Mouse (Mus musculus): ENCODE results near the gene Vmn1r138. TPM values are rescaled to one million over a fixed set of nuclear protein-coding genes. Genes with fewer than 3 reads are reported as not detected.
"Not testable (repeated sequence)": the region's sequence is repeated elsewhere in the genome, so short reads cannot be mapped to it uniquely, and the experiment has no call there.

The Vmn1r138 gene
- not detected in 2 replicates for total RNA-seq (2012; rRNA removed)
- not detected for polyA plus RNA-seq (2012; ENCODE audit: insufficient read depth in 1 of 2, insufficient read length in 2 of 2, low read depth in 1 of 2, low replicate concordance in 2 of 2, missing spikeins in 1 of 2)

- not testable (repeated sequence) for H3K9me3 ChIP-seq (replicated peaks; ENCODE audit: insufficient read depth, low read length); H3K27ac ChIP-seq (ENCODE audit: control insufficient read depth, low read depth, low read length); H3K4me3 ChIP-seq (ENCODE audit: control insufficient read depth in 1 of 2, insufficient read depth in 1 of 2, low read depth in 2 of 2, low read length in 2 of 2); H3K36me3 ChIP-seq (ENCODE audit: control insufficient read depth in 1 of 2, insufficient read depth in 2 of 2, low read length in 2 of 2); H3K4me1 ChIP-seq (ENCODE audit: control insufficient read depth in 1 of 2, insufficient read depth in 2 of 2, low read length in 2 of 2); DNase-seq (ENCODE audit: low read depth, low spot score); H3K9ac ChIP-seq (ENCODE audit: control insufficient read depth, low read depth, low read length, poor library complexity, severe bottlenecking); H3K27me3 ChIP-seq (ENCODE audit: control insufficient read depth in 1 of 2, insufficient read depth in 2 of 2, low read length in 2 of 2); H3K79me2 ChIP-seq (ENCODE audit: control insufficient read depth, insufficient read depth, low read length, poor library complexity)
Measured at GRCm38 (mm10) chr7:22028797-22029196, at the start of gene Vmn1r138. Gene Vmn1r138 (minus strand): TSS chr7:22028897.

GRCm38 (mm10) chr7:22068757-22069156 lies 40.1 kb upstream of the Vmn1r138 start, which contains the start of gene Vmn1r139:
Gene Vmn1r139 (plus strand): TSS chr7:22069057.
- H3K4me3 ChIP-seq (ENCODE audit: control insufficient read depth in 1 of 2, insufficient read depth in 1 of 2, low read depth in 2 of 2, low read length in 2 of 2); H3K79me2 ChIP-seq (ENCODE audit: control insufficient read depth, insufficient read depth, low read length, poor library complexity); H3K9ac ChIP-seq (ENCODE audit: control insufficient read depth, low read depth, low read length, poor library complexity, severe bottlenecking); DNase-seq (ENCODE audit: low read depth, low spot score); H3K27ac ChIP-seq (ENCODE audit: control insufficient read depth, low read depth, low read length); H3K36me3 ChIP-seq (ENCODE audit: control insufficient read depth in 1 of 2, insufficient read depth in 2 of 2, low read length in 2 of 2); H3K9me3 ChIP-seq (replicated peaks; ENCODE audit: insufficient read depth, low read length); H3K4me1 ChIP-seq (ENCODE audit: control insufficient read depth in 1 of 2, insufficient read depth in 2 of 2, low read length in 2 of 2); H3K27me3 ChIP-seq (ENCODE audit: control insufficient read depth in 1 of 2, insufficient read depth in 2 of 2, low read length in 2 of 2): not testable (repeated sequence)

GRCm38 (mm10) chr7:22056205-22056604 lies 27.5 kb upstream of the Vmn1r138 start, which contains the start of gene Gm6176:
Gene Gm6176 (minus strand): TSS chr7:22056305.
- not testable (repeated sequence) for H3K27me3 ChIP-seq (ENCODE audit: control insufficient read depth in 1 of 2, insufficient read depth in 2 of 2, low read length in 2 of 2); H3K4me3 ChIP-seq (ENCODE audit: control insufficient read depth in 1 of 2, insufficient read depth in 1 of 2, low read depth in 2 of 2, low read length in 2 of 2); H3K79me2 ChIP-seq (ENCODE audit: control insufficient read depth, insufficient read depth, low read length, poor library complexity); DNase-seq (ENCODE audit: low read depth, low spot score); H3K4me1 ChIP-seq (ENCODE audit: control insufficient read depth in 1 of 2, insufficient read depth in 2 of 2, low read length in 2 of 2); H3K9me3 ChIP-seq (replicated peaks; ENCODE audit: insufficient read depth, low read length); H3K36me3 ChIP-seq (ENCODE audit: control insufficient read depth in 1 of 2, insufficient read depth in 2 of 2, low read length in 2 of 2); H3K27ac ChIP-seq (ENCODE audit: control insufficient read depth, low read depth, low read length); H3K9ac ChIP-seq (ENCODE audit: control insufficient read depth, low read depth, low read length, poor library complexity, severe bottlenecking)

- H3K79me2 ChIP-seq (ENCODE audit: control insufficient read depth, insufficient read depth, low read length, poor library complexity); H3K4me1 ChIP-seq (ENCODE audit: control insufficient read depth in 1 of 2, insufficient read depth in 2 of 2, low read length in 2 of 2); H3K9me3 ChIP-seq (replicated peaks; ENCODE audit: insufficient read depth, low read length); H3K4me3 ChIP-seq (ENCODE audit: control insufficient read depth in 1 of 2, insufficient read depth in 1 of 2, low read depth in 2 of 2, low read length in 2 of 2); DNase-seq (ENCODE audit: low read depth, low spot score); H3K27ac ChIP-seq (ENCODE audit: control insufficient read depth, low read depth, low read length); H3K27me3 ChIP-seq (ENCODE audit: control insufficient read depth in 1 of 2, insufficient read depth in 2 of 2, low read length in 2 of 2); H3K9ac ChIP-seq (ENCODE audit: control insufficient read depth, low read depth, low read length, poor library complexity, severe bottlenecking); H3K36me3 ChIP-seq (ENCODE audit: control insufficient read depth in 1 of 2, insufficient read depth in 2 of 2, low read length in 2 of 2): not testable (repeated sequence)
Measured at GRCm38 (mm10) chr7:21994287-21994686, 34.4 kb downstream of the Vmn1r138 start, which contains the start of gene Vmn1r137. Gene Vmn1r137 (plus strand): TSS chr7:21994587.

Other genes with a start within 250 kb of the Vmn1r138 start
- not detected in 2 replicates for gene Gm4177, start 232.2 kb downstream of the Vmn1r138 start, total RNA-seq (2012; rRNA removed)
- not detected for gene Gm4177, start 232.2 kb downstream of the Vmn1r138 start, polyA plus RNA-seq (2012; ENCODE audit: insufficient read depth in 1 of 2, insufficient read length in 2 of 2, low read depth in 1 of 2, low replicate concordance in 2 of 2, missing spikeins in 1 of 2)
- not detected in 2 replicates for gene Vmn1r135, start 196.5 kb downstream of the Vmn1r138 start, total RNA-seq (2012; rRNA removed)
- gene Vmn1r135, start 196.5 kb downstream of the Vmn1r138 start, polyA plus RNA-seq (2012; ENCODE audit: insufficient read depth in 1 of 2, insufficient read length in 2 of 2, low read depth in 1 of 2, low replicate concordance in 2 of 2, missing spikeins in 1 of 2) = not detected
- not detected in 2 replicates for gene Gm5725, start 184.6 kb downstream of the Vmn1r138 start, total RNA-seq (2012; rRNA removed)
- not detected for gene Gm5725, start 184.6 kb downstream of the Vmn1r138 start, polyA plus RNA-seq (2012; ENCODE audit: insufficient read depth in 1 of 2, insufficient read length in 2 of 2, low read depth in 1 of 2, low replicate concordance in 2 of 2, missing spikeins in 1 of 2)
- not detected in 2 replicates for gene Gm5891, start 107.6 kb downstream of the Vmn1r138 start, total RNA-seq (2012; rRNA removed)
- not detected for gene Gm5891, start 107.6 kb downstream of the Vmn1r138 start, polyA plus RNA-seq (2012; ENCODE audit: insufficient read depth in 1 of 2, insufficient read length in 2 of 2, low read depth in 1 of 2, low replicate concordance in 2 of 2, missing spikeins in 1 of 2)
- not detected in 2 replicates for gene Vmn1r137, start 34.3 kb downstream of the Vmn1r138 start, total RNA-seq (2012; rRNA removed)
- gene Vmn1r137, start 34.3 kb downstream of the Vmn1r138 start, polyA plus RNA-seq (2012; ENCODE audit: insufficient read depth in 1 of 2, insufficient read length in 2 of 2, low read depth in 1 of 2, low replicate concordance in 2 of 2, missing spikeins in 1 of 2) = not detected
- gene Gm6176, start 27.4 kb upstream of the Vmn1r138 start, total RNA-seq (2012; rRNA removed) = not detected in 2 replicates
- not detected for gene Gm6176, start 27.4 kb upstream of the Vmn1r138 start, polyA plus RNA-seq (2012; ENCODE audit: insufficient read depth in 1 of 2, insufficient read length in 2 of 2, low read depth in 1 of 2, low replicate concordance in 2 of 2, missing spikeins in 1 of 2)
- gene Vmn1r139, start 40.2 kb upstream of the Vmn1r138 start, total RNA-seq (2012; rRNA removed) = not detected in 2 replicates
- not detected for gene Vmn1r139, start 40.2 kb upstream of the Vmn1r138 start, polyA plus RNA-seq (2012; ENCODE audit: insufficient read depth in 1 of 2, insufficient read length in 2 of 2, low read depth in 1 of 2, low replicate concordance in 2 of 2, missing spikeins in 1 of 2)
- not detected in 2 replicates for gene Gm16451, start 89.3 kb upstream of the Vmn1r138 start, total RNA-seq (2012; rRNA removed)
- not detected for gene Gm16451, start 89.3 kb upstream of the Vmn1r138 start, polyA plus RNA-seq (2012; ENCODE audit: insufficient read depth in 1 of 2, insufficient read length in 2 of 2, low read depth in 1 of 2, low replicate concordance in 2 of 2, missing spikeins in 1 of 2)
- gene Gm10666, start 105.8 kb upstream of the Vmn1r138 start, total RNA-seq (2012; rRNA removed) = not detected in 2 replicates
- not detected for gene Gm10666, start 105.8 kb upstream of the Vmn1r138 start, polyA plus RNA-seq (2012; ENCODE audit: insufficient read depth in 1 of 2, insufficient read length in 2 of 2, low read depth in 1 of 2, low replicate concordance in 2 of 2, missing spikeins in 1 of 2)
- gene Vmn1r142, start 135.1 kb upstream of the Vmn1r138 start, total RNA-seq (2012; rRNA removed) = not detected in 2 replicates
- gene Vmn1r142, start 135.1 kb upstream of the Vmn1r138 start, polyA plus RNA-seq (2012; ENCODE audit: insufficient read depth in 1 of 2, insufficient read length in 2 of 2, low read depth in 1 of 2, low replicate concordance in 2 of 2, missing spikeins in 1 of 2) = not detected
- gene Vmn1r143, start 160.5 kb upstream of the Vmn1r138 start, total RNA-seq (2012; rRNA removed) = not detected in 2 replicates
- not detected for gene Vmn1r143, start 160.5 kb upstream of the Vmn1r138 start, polyA plus RNA-seq (2012; ENCODE audit: insufficient read depth in 1 of 2, insufficient read length in 2 of 2, low read depth in 1 of 2, low replicate concordance in 2 of 2, missing spikeins in 1 of 2)
- gene Gm8653, start 172.4 kb upstream of the Vmn1r138 start, total RNA-seq (2012; rRNA removed) = not detected in 2 replicates
- not detected for gene Gm8653, start 172.4 kb upstream of the Vmn1r138 start, polyA plus RNA-seq (2012; ENCODE audit: insufficient read depth in 1 of 2, insufficient read length in 2 of 2, low read depth in 1 of 2, low replicate concordance in 2 of 2, missing spikeins in 1 of 2)
- gene Gm8453, start 200.6 kb upstream of the Vmn1r138 start, total RNA-seq (2012; rRNA removed) = not detected in 2 replicates
- gene Gm8453, start 200.6 kb upstream of the Vmn1r138 start, polyA plus RNA-seq (2012; ENCODE audit: insufficient read depth in 1 of 2, insufficient read length in 2 of 2, low read depth in 1 of 2, low replicate concordance in 2 of 2, missing spikeins in 1 of 2) = not detected